Mouse (Mus musculus) megakaryocyte, embryonic 14.5 days (primary cell): ENCODE measurements around the gene Rgs21.

Source experiments
- FLI1 ChIP-seq: IDR thresholded peaks from 2 replicates; pipeline ENCODE4 v1.6.1; 2012; ENCODE audit warnings: low read length, inconsistent platforms, mixed read lengths
- GATA1 ChIP-seq: IDR thresholded peaks from 3 replicates; pipeline ENCODE4 v1.6.1; 2012; ENCODE audit warnings: mixed read lengths, low read length, inconsistent platforms, borderline replicate concordance

DNA sequence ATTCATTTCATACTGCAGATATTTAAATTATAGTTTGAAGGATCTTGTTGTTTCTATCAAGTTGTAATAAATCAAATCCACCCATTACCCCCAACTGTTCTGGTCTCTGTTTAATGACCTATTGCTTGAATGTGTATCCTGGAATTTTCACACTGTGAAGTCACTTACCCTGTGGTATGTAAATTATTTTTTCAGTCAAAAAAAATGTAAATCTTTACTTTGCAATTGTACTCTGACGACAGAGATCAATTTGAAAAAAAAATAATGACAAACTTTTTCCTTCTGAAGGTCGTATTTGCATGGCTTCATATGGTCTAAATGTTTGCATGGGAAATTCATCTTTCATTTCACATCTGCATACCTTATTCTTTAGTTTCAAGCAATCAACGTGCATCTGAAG, at the start of gene Rgs21:
- no peak for TF ChIP-seq GATA1
- TF ChIP-seq FLI1 = no peak
